ENCODE assay signal across 16 mouse cellular contexts in the genomic region with DNA sequence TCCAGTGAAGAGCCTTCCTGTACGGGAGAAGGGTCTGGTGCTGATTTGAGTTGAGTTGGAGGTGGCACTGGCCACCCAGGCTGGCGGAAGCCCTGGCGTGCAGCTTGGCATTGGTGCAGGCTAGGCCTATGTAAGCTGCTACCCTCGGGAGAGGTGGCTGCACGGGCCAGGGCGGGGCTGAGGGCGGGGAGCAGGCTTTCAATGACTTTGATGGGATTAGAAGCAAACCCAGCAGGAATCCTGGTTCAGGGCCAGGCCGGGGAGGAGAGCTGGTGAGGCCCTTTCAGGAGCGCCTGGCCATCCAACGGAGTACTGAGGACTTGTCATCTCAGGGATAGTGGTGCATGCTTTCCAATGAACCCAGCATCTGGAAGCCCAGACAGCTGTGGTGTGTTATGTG. TPM values are rescaled to one million over a fixed set of nuclear protein-coding genes. Genes with fewer than 3 reads are reported as not detected.
DNase-seq lines count a peak whose midpoint lies in the region; ATAC-seq lines count a peak whose summit lies in the region.
"Had no signal": no experiment of that assay in that cellular context is flagged by ENCODE, and none has a peak within 500 bp of the region (broad histone marks: within the 10 kb centered on the region; RNA-seq: fewer than 3 reads in every experiment).

No protein-coding gene starts in this region.

- ATAC-seq in midbrain, embryonic 14.5 days (ENCODE audit: low FRiP score, low TSS enrichment) = no peak
- ATAC-seq in midbrain, embryonic 15.5 days (replicated peaks) = no peak
- no peak for ATAC-seq in stomach, embryonic 15.5 days (ENCODE audit: insufficient read depth, low FRiP score, low read depth)
- ATAC-seq: activated CD4-positive, CD25-positive, alpha-beta regulatory T cell, adult 4 months; intestine, embryonic 15.5 days had no signal

- no peaks in the 10 kb centered on the region for H3K36me3 ChIP-seq in midbrain, embryonic 14.5 days (ENCODE audit: control insufficient read depth, insufficient read depth, low read length)
- H3K36me3 ChIP-seq in midbrain, embryonic 15.5 days (replicated peaks) = no peaks in the 10 kb centered on the region
- H3K36me3 ChIP-seq in stomach, embryonic 15.5 days = no peaks in the 10 kb centered on the region
- H3K36me3 ChIP-seq: G1E; intestine, embryonic 15.5 days had no signal

- H3K4me3 ChIP-seq in midbrain, embryonic 14.5 days (replicated peaks; ENCODE audit: low read depth, low read length) = no peak overlapping the region
- no peak overlapping the region for H3K4me3 ChIP-seq in midbrain, embryonic 15.5 days
- no peak overlapping the region for H3K4me3 ChIP-seq in stomach, embryonic 15.5 days (replicated peaks)
- H3K4me3 ChIP-seq: intestine, embryonic 15.5 days had no signal

- WGBS in midbrain, embryonic 14.5 days = 6% methylated on average over 10 of the region's 10 CpGs
- 9% methylated on average over 10 of the region's 10 CpGs for WGBS in midbrain, embryonic 15.5 days
- 42% methylated on average over 10 of the region's 10 CpGs for WGBS in stomach, embryonic 15.5 days

- peak; percentile 20 to 35 for DNase-seq in cerebellum, adult 18-20 months
- no peak for DNase-seq in cerebellum, adult 11-12 months
- DNase-seq in heart, postnatal 4 days = peak; percentile 33
- DNase-seq in heart, adult 9 months (ENCODE audit: low spot score in 2 of 2) = no peak
- DNase-seq in midbrain, embryonic 14.5 days = peak; percentile 62
- DNase-seq in natural killer cell, adult 2 months (ENCODE audit: low spot score in 2 of 2) = no peak
- DNase-seq: kidney, postnatal 10 days; lung, postnatal 4 days; right cerebral cortex, postnatal 25 days; thymus, postnatal 14 days had no signal

- H3K9me3 ChIP-seq in midbrain, embryonic 14.5 days (ENCODE audit: control insufficient read depth, low read length) = no peaks in the 10 kb centered on the region
- H3K9me3 ChIP-seq in midbrain, embryonic 15.5 days = no peaks in the 10 kb centered on the region
- no peaks in the 10 kb centered on the region for H3K9me3 ChIP-seq in stomach, embryonic 15.5 days
- H3K9me3 ChIP-seq: G1E; intestine, embryonic 15.5 days had no signal

- peaks cover 5% of the 10 kb centered on the region; the same call in 1 of the 2 replicates for H3K4me1 ChIP-seq in midbrain, embryonic 14.5 days (ENCODE audit: control insufficient read depth, insufficient read depth, low read length)
- peaks cover 4% of the 10 kb centered on the region; the same call in 1 of the 2 replicates for H3K4me1 ChIP-seq in midbrain, embryonic 15.5 days
- peaks cover 58% of the 10 kb centered on the region for H3K4me1 ChIP-seq in stomach, embryonic 15.5 days

- H3K27ac ChIP-seq in midbrain, embryonic 14.5 days (replicated peaks; ENCODE audit: low read depth, low read length) = no peak overlapping the region
- no peak overlapping the region for H3K27ac ChIP-seq in midbrain, embryonic 15.5 days
- H3K27ac ChIP-seq in stomach, embryonic 15.5 days = 0 out of 2 replicates have a peak overlapping the region, but pooled peaks have one; percentile 52
- H3K27ac ChIP-seq: intestine, embryonic 15.5 days; liver, embryonic 14.5 days had no signal

- H3K27me3 ChIP-seq in midbrain, embryonic 14.5 days (ENCODE audit: control insufficient read depth, insufficient read depth, low read length) = no peaks in the 10 kb centered on the region
- no peaks in the 10 kb centered on the region for H3K27me3 ChIP-seq in midbrain, embryonic 15.5 days (replicated peaks)
- H3K27me3 ChIP-seq in stomach, embryonic 15.5 days (replicated peaks) = no peaks in the 10 kb centered on the region
- H3K27me3 ChIP-seq: intestine, embryonic 15.5 days had no signal

- H3K9ac ChIP-seq in midbrain, embryonic 14.5 days (replicated peaks; ENCODE audit: low read length) = no peak overlapping the region
- no peak overlapping the region for H3K9ac ChIP-seq in midbrain, embryonic 15.5 days
- no peak overlapping the region for H3K9ac ChIP-seq in stomach, embryonic 15.5 days
- H3K9ac ChIP-seq: intestine, embryonic 15.5 days; liver, embryonic 14.5 days had no signal

- no peak overlapping the region for H3K4me2 ChIP-seq in midbrain, embryonic 14.5 days (ENCODE audit: low read length)
- no peak overlapping the region for H3K4me2 ChIP-seq in midbrain, embryonic 15.5 days
- no peak overlapping the region for H3K4me2 ChIP-seq in stomach, embryonic 15.5 days
- H3K4me2 ChIP-seq: intestine, embryonic 15.5 days had no signal

RNA-seq across cellular contexts. Expression of gene Rxra, which starts 43.4 kb away (rescaled TPM):
- total RNA-seq in heart, postnatal 4 days (2021) = 10 to 100 TPM; 39.0 to 43.2 TPM
- polyA plus RNA-seq in midbrain, embryonic 14.5 days (2014; fragmentation: Nextera tagmentation; extraction: Ambion mirVana) = 1.9 and 2.5 TPM in 2 replicates
- 3.1 and 4.1 TPM in 2 replicates for polyA plus RNA-seq in midbrain, embryonic 15.5 days (2015; fragmentation: Nextera tagmentation; extraction: Ambion mirVana)
- 12.4 and 13.0 TPM in 2 replicates for polyA plus RNA-seq in stomach, embryonic 15.5 days (2015; fragmentation: Nextera tagmentation; extraction: Ambion mirVana)
- polyA plus RNA-seq: G1E had no signal

Comparison
In these comparisons a context has a peak if more than half of its experiments do, and no peak if none do; other contexts are left out.
1. DNase-seq: peak in cerebellum, adult 18-20 months (2 of 2), heart, postnatal 4 days (single experiment) and midbrain, embryonic 14.5 days (single experiment); none in cerebellum, adult 11-12 months (single experiment), heart, adult 9 months (0 of 2) and natural killer cell, adult 2 months (0 of 2).